Mouse (Mus musculus): ENCODE data around the gene Alppl2. TPM values are rescaled to one million over a fixed set of nuclear protein-coding genes. Genes with fewer than 3 reads are reported as not detected.

The Alppl2 gene
- polyA plus RNA-seq (2017; shearing (Covaris generic)): not detected

DNA sequence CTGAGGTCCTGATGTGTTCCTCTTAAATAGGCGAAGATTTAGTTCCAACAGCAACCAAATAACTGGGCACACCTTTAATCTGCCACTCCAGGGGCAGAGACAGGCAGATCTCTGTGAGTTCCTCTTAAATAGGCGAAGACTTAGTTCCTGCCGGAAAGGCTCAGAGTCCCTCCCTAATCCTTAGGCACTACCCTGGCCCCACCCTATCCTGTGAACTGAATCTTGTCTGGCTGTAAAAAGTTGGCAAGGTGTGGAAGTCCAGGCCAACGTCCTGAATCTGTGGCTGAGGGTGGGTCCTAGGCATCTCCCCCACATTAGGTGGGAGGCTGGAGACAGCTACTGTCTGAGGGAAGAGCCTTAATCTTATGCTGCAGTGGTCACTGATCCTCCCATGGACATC, at the start of gene Alppl2:
TSS of gene Alppl2 (minus strand) at position 101 of the 400 bp plus-strand sequence.

GRCm38 (mm10) chr1:87124673-87125072, 34.9 kb upstream of the Alppl2 start, which contains the start of gene Akp3:
Gene Akp3, plus strand, starts transcription at chr1:87124973.

DNA sequence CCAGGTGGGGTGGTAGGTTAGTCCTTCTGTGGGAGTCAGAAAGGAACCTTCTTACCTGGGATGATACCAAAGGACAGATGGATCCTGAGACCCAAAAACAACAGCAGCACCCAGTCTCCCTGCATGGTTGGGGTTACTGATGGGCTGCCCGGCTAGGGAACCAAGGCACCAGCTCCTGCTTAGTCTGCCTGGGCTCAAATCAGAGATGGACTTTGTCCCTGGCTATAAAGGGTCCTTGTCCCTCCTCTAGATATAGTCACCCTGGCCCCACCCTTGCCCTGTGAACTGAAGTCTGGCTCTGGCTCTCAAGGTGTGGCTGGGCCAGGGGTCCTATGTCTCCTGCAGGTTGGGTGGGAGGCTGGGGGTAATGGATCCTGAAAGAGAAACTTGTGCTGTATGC, 11.7 kb upstream of the Alppl2 start, which contains the start of gene Alpi:
TSS of gene Alpi (minus strand) at position 196 of the 400 bp plus-strand sequence.

Other genes starting within 250 kb of the Alppl2 start
- gene Alpi, start 11.7 kb upstream of the Alppl2 start, polyA plus RNA-seq (2017; shearing (Covaris generic)): 0.22 TPM
- not detected for gene Akp3, start 35.0 kb upstream of the Alppl2 start, polyA plus RNA-seq (2017; shearing (Covaris generic))
- not detected for gene Ecel1, start 66.6 kb upstream of the Alppl2 start, polyA plus RNA-seq (2017; shearing (Covaris generic))
- gene Prss56, start 93.4 kb upstream of the Alppl2 start, polyA plus RNA-seq (2017; shearing (Covaris generic)): not detected
- not detected for gene Chrnd, start 100.7 kb upstream of the Alppl2 start, polyA plus RNA-seq (2017; shearing (Covaris generic))
- not detected for gene Chrng, start 114.7 kb upstream of the Alppl2 start, polyA plus RNA-seq (2017; shearing (Covaris generic))
- gene Eif4e2, start 124.0 kb upstream of the Alppl2 start, polyA plus RNA-seq (2017; shearing (Covaris generic)): 167 TPM
- gene Efhd1, start 174.4 kb upstream of the Alppl2 start, polyA plus RNA-seq (2017; shearing (Covaris generic)): not detected
- 62.7 TPM for gene Gigyf2, start 237.1 kb upstream of the Alppl2 start, polyA plus RNA-seq (2017; shearing (Covaris generic))